Mouse (Mus musculus): ENCODE data around the gene Gcc1. TPM values are rescaled to one million over a fixed set of nuclear protein-coding genes. Genes with fewer than 3 reads are reported as not detected.

Gcc1 gene
- total RNA-seq (2023; ENCODE audit: inconsistent age), result 18.4 to 23.4 TPM (median 20.7 TPM) in 4 replicates

GRCm38 (mm10) chr6:28428290-28428689, at the start of gene Gcc1:
TSS of gene Gcc1 (minus strand) at chr6:28428390.

DNA sequence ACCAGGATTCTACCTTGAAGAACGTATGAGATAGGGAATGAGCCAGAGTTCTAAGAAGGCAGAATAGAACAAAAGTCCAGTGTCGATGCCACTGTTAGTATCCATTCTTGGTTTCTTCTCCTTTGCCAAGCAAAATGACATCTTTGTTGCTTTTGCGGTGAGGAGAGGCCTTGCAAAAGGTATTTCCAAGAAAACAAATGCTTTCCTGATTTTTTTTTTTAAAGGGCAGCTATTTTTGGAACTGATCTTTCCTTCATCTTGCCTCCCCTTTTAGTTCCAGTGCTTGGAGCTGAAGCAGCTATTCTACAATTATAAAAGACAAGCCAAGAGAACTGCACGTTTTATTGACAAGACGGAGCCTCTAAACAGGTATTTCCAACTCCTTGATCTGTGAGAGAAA, 46.6 kb upstream of the Gcc1 start, which contains the start of gene Snd1:
Gene Snd1, plus strand, starts transcription at position 301 of the 400 bp plus-strand sequence.

GRCm38 (mm10) chr6:28449253-28449652, 21.1 kb upstream of the Gcc1 start, which contains the start of gene Pax4:
TSS of gene Pax4 (minus strand) at chr6:28449353.

GRCm38 (mm10) chr6:28427096-28427839, 922 bp downstream of the Gcc1 start, which contains the start of gene Fscn3:
TSS of gene Fscn3 (plus strand) at chr6:28427789.

GRCm38 (mm10) chr6:28423313-28423712, 4.9 kb downstream of the Gcc1 start, which contains the start of gene Arf5:
TSS of gene Arf5 (plus strand) at chr6:28423560.

DNA sequence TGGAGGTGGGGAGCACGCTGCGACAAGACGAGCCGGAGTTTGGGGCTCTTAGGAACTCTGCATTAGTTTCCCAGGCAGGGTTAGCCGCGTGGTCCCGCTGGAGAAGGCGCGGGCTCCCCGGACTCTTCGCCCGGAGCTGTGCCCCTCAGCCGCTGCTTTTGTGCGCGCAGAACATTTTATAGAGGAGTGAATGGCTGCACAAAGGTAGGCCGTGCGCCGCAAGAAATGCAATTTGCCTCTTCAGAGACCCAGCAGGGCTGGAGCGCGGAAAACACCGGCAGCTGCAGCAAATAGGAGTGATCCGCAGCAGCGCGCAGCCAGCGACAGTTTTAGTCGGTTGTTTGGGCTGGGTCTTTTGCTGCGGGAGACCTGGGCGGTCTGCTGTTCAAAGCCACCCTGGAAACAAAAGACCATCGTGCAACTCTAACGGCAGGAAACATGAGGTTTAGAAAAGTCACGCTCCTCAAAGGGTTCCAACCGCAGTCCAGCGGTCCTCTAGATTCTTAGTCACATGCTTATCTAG, 30.4 kb downstream of the Gcc1 start, which contains the start of gene Zfp800:
Gene Zfp800, minus strand, starts transcription at position 325 of the 523 bp plus-strand sequence.

Other genes starting within 250 kb of the Gcc1 start
- 58.2 to 69.2 TPM (median 59.3 TPM) in 4 replicates for gene Zfp800, start 30.4 kb downstream of the Gcc1 start, total RNA-seq (2023; ENCODE audit: inconsistent age)
- 103 to 131 TPM (median 118 TPM) in 4 replicates for gene Arf5, start 4.8 kb downstream of the Gcc1 start, total RNA-seq (2023; ENCODE audit: inconsistent age)
- gene Fscn3, start 601 bp downstream of the Gcc1 start, total RNA-seq (2023; ENCODE audit: inconsistent age), result 0.29 to 0.36 TPM (median 0.36 TPM) in 3 of 4 replicates, not detected in the other
- gene Pax4, start 21.0 kb upstream of the Gcc1 start, total RNA-seq (2023; ENCODE audit: inconsistent age), result not detected in 4 replicates
- gene Snd1, start 46.7 kb upstream of the Gcc1 start, total RNA-seq (2023; ENCODE audit: inconsistent age), result 98.0 to 101 TPM (median 100 TPM) in 4 replicates